Mouse (Mus musculus): ENCODE data around the gene Vwa8. TPM values are rescaled to one million over a fixed set of nuclear protein-coding genes. Genes with fewer than 3 reads are reported as not detected.

Gene Vwa8
- total RNA-seq, 2 experiments from 2014 or later, result 29.4 to 31.0 TPM

DNA sequence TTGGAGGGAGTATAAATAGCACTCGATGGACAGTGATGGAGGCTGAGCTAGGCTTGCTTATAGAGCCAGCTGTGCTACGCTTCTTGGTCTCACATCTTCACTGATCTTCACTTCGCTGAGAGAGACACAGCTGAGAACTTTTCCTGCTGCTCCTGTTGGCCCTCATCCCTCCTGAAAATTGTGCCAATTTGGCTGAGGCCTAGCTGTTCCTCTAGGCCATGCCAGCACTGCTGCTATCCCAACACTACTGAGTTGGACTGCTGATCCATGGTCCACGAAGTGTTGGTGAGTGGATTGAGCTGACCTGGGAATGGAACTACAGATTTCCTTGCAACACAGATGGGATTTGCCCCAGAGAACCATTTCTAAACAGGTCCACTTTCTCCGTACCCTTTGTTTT lies 47.4 kb downstream of the Vwa8 start:
- no peak for DNase-seq (ENCODE audit: low spot score in 2 of 2)
- no peak for TF ChIP-seq CTCF (conservative IDR thresholded peaks at IDR 0.05)
- H3K27ac ChIP-seq, result no peak overlapping the region
- H3K4me3 ChIP-seq, result no peak overlapping the region

DNA sequence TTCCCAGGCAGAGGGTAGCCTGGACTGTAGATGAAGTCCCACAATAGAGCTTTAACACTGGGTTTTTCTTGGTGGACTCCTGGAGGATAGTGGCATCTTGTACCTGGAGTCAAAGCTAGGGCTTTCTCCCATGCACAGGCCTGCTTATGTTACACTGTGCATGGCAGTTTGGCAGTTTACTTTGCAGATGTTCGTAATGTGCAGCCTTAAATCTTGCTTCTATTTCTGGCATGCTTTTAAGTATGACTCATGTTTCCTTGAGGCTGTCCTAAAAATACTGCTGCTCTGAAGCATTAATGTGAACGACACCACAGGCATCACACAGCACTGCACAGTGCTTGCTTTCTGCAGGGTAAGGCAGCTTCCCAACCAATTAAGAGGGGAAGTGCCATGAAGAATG lies 51.9 kb downstream of the Vwa8 start:
- no peak for DNase-seq (ENCODE audit: low spot score in 2 of 2)
- Histone ChIP-seq H3K4me3 (no peak overlapping the region), H3K27ac (peak overlapping the region; percentile 21; the same call in 1 of the 2 replicates)
- peak; percentile 31; the same call in 1 of the 2 replicates for TF ChIP-seq CTCF (conservative IDR thresholded peaks at IDR 0.05)

DNA sequence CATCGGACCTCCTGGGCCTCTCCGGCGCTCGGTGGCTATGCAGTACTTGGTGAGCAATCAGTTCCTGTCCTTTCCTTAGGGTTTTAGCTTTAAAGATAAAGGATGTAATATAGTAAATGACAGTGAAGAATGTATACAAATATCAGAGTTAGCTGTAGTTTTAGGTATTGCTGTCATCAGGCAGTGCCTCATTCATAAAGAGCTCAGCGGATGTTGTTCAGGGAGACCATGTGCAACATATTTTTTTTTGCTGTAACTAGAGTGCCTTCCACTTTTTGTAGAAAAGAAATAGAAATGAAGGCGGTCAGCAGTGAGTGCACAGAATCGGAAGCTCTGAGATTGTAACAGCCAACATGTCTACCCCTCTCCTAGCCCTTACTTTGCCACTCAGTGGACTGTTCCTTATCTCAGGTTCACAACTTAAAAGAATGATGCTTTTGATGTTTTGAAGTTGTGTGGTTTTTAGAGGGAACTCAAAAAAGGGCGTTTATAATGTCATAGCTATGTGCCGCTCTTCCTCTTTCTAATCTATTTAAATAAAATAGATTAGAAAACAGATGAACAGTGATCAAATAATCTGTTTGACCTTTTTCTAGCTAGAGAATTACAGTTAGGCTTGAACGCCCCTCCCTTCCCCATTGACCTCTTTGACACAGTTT lies 59.5 kb downstream of the Vwa8 start:
- DNase-seq (ENCODE audit: low spot score in 2 of 2), result no peak
- no peak for TF ChIP-seq CTCF (conservative IDR thresholded peaks at IDR 0.05)
- H3K4me3 ChIP-seq, result no peak overlapping the region
- no peak overlapping the region for H3K27ac ChIP-seq

DNA sequence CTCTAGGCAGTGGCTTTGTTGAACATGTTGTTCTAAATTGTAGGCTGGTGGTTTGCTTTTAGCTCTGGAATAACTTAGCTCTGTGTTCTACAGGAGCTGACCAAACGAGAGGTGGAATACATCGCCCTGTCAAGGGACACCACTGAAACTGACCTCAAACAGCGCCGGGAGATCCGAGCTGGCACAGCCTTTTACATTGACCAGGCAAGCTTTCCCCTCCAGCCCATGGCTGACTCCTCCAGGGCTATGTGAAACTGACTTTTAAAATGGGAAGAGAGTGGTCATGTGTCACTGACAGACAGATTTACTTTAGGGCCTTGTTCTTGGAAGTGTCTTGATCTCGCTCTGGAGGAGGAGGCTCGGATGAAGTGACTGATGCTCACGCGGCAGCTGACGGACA lies 63.2 kb downstream of the Vwa8 start:
- DNase-seq (ENCODE audit: low spot score in 2 of 2), result no peak
- Histone ChIP-seq H3K4me3 (no peak overlapping the region), H3K27ac (no peak overlapping the region)
- no peak for TF ChIP-seq CTCF (conservative IDR thresholded peaks at IDR 0.05)

DNA sequence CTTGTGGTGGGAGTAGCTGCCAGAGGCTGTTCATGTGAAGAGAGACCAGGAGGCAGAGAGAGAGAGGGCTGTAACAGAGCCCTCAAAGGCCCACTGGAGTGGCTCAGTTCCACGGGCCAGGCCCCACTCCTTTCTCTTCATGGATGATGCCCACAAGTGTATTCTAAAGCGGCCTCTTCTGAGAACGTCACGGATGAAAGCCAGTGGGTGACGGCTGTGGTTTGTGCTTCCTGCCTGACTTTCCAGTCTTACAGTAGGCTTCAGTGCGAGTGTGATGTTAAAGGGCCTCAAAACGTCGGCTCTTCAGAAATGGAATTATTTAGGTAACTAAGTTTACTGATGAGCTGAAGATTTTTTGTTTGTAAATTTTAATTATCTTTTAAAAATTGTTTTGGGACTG lies 65.3 kb downstream of the Vwa8 start:
- no peak for TF ChIP-seq CTCF (conservative IDR thresholded peaks at IDR 0.05)
- H3K4me3 ChIP-seq, result no peak overlapping the region
- no peak overlapping the region for H3K27ac ChIP-seq
- DNase-seq (ENCODE audit: low spot score in 2 of 2), result no peak

DNA sequence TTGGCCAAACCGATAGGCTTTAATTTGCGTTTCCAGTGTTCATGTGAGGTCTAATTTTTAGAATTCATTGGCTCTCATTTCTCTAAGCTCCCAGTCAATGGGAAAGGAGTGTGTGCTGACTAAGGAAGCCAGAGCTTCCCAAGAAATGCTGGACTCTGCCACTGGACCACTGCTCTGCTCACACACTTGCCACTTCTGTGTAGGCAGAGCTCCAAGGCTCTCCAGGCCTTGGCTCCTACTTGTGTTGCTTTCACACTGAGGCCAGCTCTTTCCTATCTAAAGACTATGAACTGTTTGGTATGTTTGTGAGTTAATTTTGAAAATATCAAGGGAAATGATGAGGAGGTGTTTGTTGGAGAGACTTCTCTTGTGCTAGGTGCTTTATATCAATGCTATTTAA lies 67.8 kb downstream of the Vwa8 start:
- DNase-seq (ENCODE audit: low spot score in 2 of 2), result no peak
- Histone ChIP-seq H3K4me3 (no peak overlapping the region), H3K27ac (no peak overlapping the region)
- TF ChIP-seq CTCF (conservative IDR thresholded peaks at IDR 0.05), result no peak

DNA sequence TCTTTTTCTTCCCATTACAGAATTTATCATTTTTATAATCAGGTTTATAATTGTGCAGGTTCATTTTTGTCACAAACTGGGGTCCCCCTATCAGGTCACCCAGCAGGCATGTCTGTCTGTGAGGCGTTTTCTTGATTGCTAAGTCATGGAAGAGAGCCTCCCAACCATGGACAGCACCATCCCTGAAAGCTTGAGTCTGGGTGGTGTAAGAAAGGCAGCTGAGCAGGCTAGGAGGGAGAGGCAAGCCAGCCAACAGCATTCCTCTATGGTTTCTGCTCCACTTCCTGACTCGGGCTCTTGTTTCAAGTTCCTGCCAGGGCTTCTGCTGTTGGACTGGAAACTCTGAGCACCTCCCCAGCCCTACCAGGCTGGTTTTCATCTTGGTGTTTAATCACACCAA lies 72.4 kb downstream of the Vwa8 start:
- no peak overlapping the region for H3K27ac ChIP-seq
- no peak for DNase-seq (ENCODE audit: low spot score in 2 of 2)
- no peak for TF ChIP-seq CTCF (conservative IDR thresholded peaks at IDR 0.05)
- no peak overlapping the region for H3K4me3 ChIP-seq

DNA sequence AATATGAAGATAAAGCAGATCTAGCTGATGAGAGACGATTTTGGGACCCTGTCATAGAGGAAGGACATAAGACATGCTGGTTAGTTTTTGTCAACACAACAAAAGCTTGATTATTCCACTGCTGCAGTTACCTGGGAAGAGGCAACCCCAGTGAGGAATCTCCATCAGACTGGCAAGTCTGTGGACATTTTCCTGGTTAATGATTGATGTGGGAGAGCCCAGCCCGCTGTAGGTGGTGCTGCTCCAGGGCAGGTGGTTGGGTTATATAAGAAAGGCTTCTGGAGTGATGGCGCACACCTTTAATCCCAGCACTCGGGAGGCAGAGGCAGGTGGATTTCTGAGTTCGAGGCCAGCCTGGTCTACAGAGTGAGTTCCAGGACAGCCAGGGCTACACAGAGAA lies 74.8 kb downstream of the Vwa8 start:
- no peak for TF ChIP-seq CTCF (conservative IDR thresholded peaks at IDR 0.05)
- H3K27ac ChIP-seq, result no peak overlapping the region
- DNase-seq (ENCODE audit: low spot score in 2 of 2), result no peak
- no peak overlapping the region for H3K4me3 ChIP-seq

DNA sequence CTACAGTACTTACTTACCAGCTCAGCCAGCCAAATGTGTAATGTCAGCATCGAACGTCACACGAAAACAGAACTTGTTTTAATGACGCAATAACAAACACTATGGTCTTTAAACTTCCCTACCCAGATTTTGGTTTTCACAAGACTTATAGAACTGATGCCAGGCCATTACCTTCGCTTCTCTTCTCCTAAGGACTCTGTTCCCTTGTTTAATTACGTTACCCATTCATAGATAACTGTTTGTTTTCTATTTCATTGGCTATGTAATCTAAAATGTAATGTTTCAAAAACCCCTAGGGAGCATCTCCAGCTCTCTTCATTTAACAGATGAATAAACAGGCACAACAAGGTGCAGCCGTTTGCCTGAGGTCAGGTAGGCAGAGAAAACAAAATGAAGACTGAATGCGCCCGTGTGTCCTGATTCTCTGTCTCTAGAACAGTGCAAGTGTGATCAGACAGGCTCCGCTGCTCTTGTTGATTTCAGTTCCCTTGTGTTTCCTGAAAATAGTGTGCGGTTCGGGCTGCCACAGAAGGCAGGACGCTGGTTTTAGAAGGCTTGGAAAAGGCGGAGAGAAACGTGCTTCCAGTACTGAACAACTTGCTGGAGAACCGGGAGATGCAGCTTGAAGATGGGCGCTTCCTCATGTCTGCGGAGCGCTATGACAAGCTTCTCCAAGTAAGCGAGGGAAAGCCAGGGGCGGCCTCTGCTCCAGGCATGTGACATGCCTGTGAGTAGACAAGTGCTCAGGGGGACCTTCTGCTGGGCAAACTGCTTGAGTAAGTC lies 76.1 kb downstream of the Vwa8 start:
- DNase-seq (ENCODE audit: low spot score in 2 of 2), result no peak
- 0 out of 2 replicates have a peak overlapping the region, but pooled peaks have one; percentile 5 for H3K27ac ChIP-seq

DNA sequence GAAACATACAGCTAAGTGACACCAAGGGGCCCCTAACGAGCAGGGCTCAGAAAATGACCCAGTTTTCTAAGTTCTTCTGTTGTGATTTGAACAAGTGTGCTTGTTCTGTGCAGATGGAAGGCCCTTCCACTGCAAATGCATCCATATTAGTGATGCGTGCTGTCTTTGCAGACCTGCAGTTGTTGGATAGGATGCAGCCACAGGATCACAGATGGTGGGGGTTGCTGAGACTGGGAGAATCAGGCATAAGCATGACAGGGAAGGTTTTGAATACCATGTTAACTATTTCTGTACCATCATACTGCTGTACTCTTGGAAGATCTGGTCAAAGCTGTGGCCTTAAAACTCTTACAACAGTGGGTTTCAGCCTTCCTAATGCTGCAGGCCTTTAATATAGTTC lies 83.2 kb downstream of the Vwa8 start:
- Histone ChIP-seq H3K27ac (peak overlapping the region; percentile 69), H3K4me3 (no peak overlapping the region)
- DNase-seq (ENCODE audit: low spot score in 2 of 2), result no peak
- no peak for TF ChIP-seq CTCF (conservative IDR thresholded peaks at IDR 0.05)

More for the DNA sequence above, 76.1 kb downstream of the Vwa8 start:
- no peak overlapping the region for H3K4me3 ChIP-seq
- no peak for TF ChIP-seq CTCF (conservative IDR thresholded peaks at IDR 0.05)

DNA sequence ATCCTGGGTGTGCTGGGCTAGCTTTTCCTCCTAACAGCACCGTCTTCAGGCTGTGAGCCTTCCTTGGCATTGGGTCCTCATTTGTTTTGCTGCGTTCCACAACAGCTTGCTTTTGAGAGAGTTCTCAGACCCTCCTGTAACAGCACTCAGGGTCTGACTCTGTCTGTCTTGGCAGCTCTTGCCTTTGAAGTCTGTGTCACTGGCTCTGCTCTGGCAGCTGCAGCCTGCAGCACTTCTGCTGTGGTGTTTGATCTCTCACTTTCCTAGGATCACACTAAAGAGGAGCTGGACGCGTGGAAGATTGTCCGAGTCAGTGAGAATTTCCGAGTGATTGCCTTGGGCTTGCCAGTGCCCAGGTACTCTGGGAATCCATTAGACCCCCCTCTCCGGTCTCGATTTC lies 84.5 kb downstream of the Vwa8 start:
- no peak for TF ChIP-seq CTCF (conservative IDR thresholded peaks at IDR 0.05)
- no peak for DNase-seq (ENCODE audit: low spot score in 2 of 2)
- Histone ChIP-seq H3K27ac (peak overlapping the region; percentile 69; the same call in 1 of the 2 replicates), H3K4me3 (no peak overlapping the region)

DNA sequence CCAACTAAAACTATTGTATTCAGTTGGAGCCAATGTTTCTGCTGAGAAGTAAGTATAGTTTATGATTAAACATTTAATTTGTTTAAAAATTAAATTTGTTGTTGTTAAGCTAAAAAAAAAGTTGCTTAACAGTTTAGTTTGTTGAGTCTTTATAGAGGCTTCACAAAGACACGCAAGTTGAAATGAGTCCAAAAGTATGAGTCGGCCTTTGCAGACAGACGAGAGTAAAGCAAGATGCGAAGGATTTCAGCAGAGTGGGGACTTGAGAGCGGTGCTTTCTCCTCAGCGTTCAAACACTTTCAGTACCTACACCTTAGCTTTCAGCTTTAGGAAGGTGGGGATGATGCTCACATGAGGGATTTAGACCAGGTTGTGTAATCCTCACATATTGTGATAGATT lies 85.7 kb downstream of the Vwa8 start:
- H3K4me3 ChIP-seq, result no peak overlapping the region
- no peak overlapping the region for H3K27ac ChIP-seq
- no peak for TF ChIP-seq CTCF (conservative IDR thresholded peaks at IDR 0.05)
- DNase-seq (ENCODE audit: low spot score in 2 of 2), result no peak

DNA sequence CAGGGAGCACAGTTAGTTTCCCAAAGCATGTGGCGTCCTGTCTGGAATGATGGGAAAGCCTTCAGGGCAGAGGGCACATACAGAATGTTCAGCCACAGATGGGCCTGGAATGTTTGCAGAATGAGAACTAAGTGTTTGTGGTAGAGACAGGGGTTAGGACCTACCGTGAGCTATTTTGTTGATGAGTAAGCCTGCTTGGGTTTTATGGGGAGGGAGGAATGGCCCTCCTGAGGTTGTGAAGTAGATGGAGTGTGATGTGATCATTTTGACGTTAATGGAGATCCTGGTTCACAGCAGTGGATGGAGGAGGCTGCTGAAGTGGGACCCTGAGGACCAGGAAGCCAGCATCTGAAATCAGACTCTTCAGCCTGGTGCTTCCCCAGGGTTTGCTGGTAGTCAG lies 86.9 kb downstream of the Vwa8 start:
- no peak for TF ChIP-seq CTCF (conservative IDR thresholded peaks at IDR 0.05)
- Histone ChIP-seq H3K27ac (no peak overlapping the region), H3K4me3 (no peak overlapping the region)
- no peak for DNase-seq (ENCODE audit: low spot score in 2 of 2)
